Mouse (Mus musculus): ENCODE measurements around the gene Selenom.

DNA sequence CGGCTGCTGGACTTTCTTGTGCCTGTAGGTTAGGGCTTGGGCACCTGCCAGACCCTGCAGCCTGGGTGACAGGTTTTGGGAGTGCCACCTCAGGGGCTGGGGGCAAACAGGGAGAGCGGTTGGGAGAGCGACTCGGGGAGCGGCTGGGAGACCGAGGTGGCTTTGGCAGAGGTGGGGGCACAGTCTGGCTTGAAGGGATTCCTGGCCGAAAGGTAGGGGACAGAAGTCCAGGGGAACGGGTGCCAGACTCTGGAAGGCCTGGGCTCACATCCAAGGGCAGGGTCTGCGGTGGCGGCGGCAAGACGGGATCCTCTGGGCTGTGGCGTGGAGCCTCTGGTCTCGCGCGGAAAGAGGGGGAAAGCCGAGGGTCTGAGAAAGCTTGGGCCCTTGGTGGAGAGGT, 12.4 kb upstream of the Selenom start:
- no peak for TF ChIP-seq CTCF (IDR thresholded peaks at IDR 0.05; ENCODE audit: borderline replicate concordance, insufficient read depth, low read depth, low read length)
- TF ChIP-seq POLR2A (IDR thresholded peaks at IDR 0.05; ENCODE audit: borderline replicate concordance, insufficient read depth, low read length), result no peak
